Mouse (Mus musculus) hindbrain, embryonic 14.5 days (tissue): ENCODE data around the gene Taar8b. TPM values are rescaled to one million over a fixed set of nuclear protein-coding genes. Genes with fewer than 3 reads are reported as not detected.
"Not testable (repeated sequence)": the region's sequence is repeated elsewhere in the genome, so short reads cannot be mapped to it uniquely, and the experiment has no call there.

Experiments
- ATAC-seq: fragments of 200-750 bp; cut with Nextera tagmentation; 2 replicates; pipeline ENCODE4 v1.8.0; 2017; ENCODE audit warnings: moderate number of reproducible peaks, mild to moderate bottlenecking, moderate TSS enrichment, moderate library complexity; ENCODE audit not compliant: low FRiP score
- DNase-seq: peaks from one replicate; pipeline ENCODE4 v3.0.0-alpha.2; 2015; ENCODE audit warnings: low spot score
- H3K27ac ChIP-seq: fragments of 300-500 bp; sonication (generic); 2 replicates; pipeline ENCODE4 v1.5.1; 2014; ENCODE audit warnings: mild to moderate bottlenecking, moderate library complexity
- H3K27me3 ChIP-seq: fragments of 300-500 bp; sonication (generic); 2 replicates; pipeline ENCODE4 v1.6.1; 2014; ENCODE audit warnings: mild to moderate bottlenecking, low read length, mixed read lengths; ENCODE audit not compliant: control insufficient read depth, insufficient read depth
- H3K36me3 ChIP-seq: fragments of 300-500 bp; sonication (generic); replicated peaks from 2 replicates; pipeline ENCODE4 v1.6.1; 2014; ENCODE audit not compliant: control insufficient read depth, insufficient read depth
- H3K4me1 ChIP-seq: fragments of 300-500 bp; sonication (generic); replicated peaks from 2 replicates; pipeline ENCODE4 v1.6.1; 2014; ENCODE audit warnings: antibody characterized with exemption, low read length, mixed read lengths; ENCODE audit not compliant: control insufficient read depth, insufficient read depth
- H3K4me2 ChIP-seq: fragments of 300-500 bp; sonication (generic); replicated peaks from 2 replicates; pipeline ENCODE4 v1.6.1; 2014; ENCODE audit warnings: mild to moderate bottlenecking, moderate library complexity
- H3K4me3 ChIP-seq: fragments of 300-500 bp; sonication (generic); replicated peaks from 2 replicates; pipeline ENCODE4 v1.5.1; 2014; ENCODE audit warnings: mild to moderate bottlenecking, low read length
- H3K9ac ChIP-seq: fragments of 300-500 bp; sonication (generic); 2 replicates; pipeline ENCODE4 v1.6.1; 2014
- H3K9me3 ChIP-seq: fragments of 300-500 bp; sonication (generic); 2 replicates; pipeline ENCODE4 v1.6.1; 2016; ENCODE audit warnings: low read length; ENCODE audit not compliant: control insufficient read depth
- WGBS: fragments of 180-500 bp; shearing (Covaris S2); extraction: QIAGEN DNeasy Blood & Tissue Kit; methylation state at CpG from one replicate; pipeline ENCODE4 v1.1.7; 2014; 5-methylcytosine and 5-hydroxymethylcytosine counted together
- polyA plus RNA-seq: library from polyadenylated mRNA; unstranded; fragments of >200 nt; fragmentation: Nextera tagmentation; extraction: Ambion mirVana; gene quantifications from 2 replicates; pipeline ENCODE4 v1.2.1, GENCODE M21; 2014

Taar8b gene
- not detected in 2 replicates for polyA plus RNA-seq

- H3K9ac ChIP-seq: no peak within 1 kb of the TSS
- WGBS: 74% methylated on average over 2 of the region's 2 CpGs
- no peaks in the 10 kb centered on the region for H3K27me3 ChIP-seq
- ATAC-seq: no peak
- H3K9me3 ChIP-seq: no peaks in the 10 kb centered on the region
- H3K4me1 ChIP-seq: no peaks in the 10 kb centered on the region
- H3K27ac ChIP-seq: no peak within 1 kb of the TSS
- no peaks in the 10 kb centered on the region for H3K36me3 ChIP-seq
- H3K4me2 ChIP-seq: no peak within 1 kb of the TSS
- DNase-seq: no peak
- no peak within 1 kb of the TSS for H3K4me3 ChIP-seq
Measured at GRCm38 (mm10) chr10:24092194-24092593, at the start of gene Taar8b. Taar8b (minus strand) TSS chr10:24092294.

DNA sequence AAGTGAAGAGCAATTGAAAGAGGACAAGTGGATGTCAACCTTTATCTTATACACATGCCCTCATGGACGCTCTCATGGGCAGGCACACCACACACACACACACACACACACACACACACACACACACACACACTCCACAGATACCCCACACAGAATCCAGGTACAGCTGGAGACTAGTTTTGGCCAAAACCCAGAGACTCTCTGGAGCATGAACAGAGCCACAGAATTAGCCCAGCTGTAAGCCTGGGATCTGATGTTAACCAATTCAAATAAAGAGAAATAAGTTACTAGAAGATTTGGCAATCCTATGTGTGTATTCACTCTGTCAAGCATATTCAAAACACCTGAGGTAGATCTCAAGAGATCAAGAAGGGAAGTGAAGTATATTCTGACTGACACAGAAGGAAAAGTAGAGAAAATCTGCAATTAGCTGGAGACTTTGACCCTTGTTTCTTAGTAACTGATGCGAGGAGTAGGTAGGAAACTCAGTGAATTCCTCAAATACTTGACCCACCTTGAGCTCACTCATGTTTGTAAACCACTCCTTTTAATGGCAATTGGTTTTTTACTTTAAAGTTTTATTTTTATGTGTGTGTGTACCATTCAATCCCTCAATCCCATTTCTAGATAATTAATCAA lies 46.6 kb upstream of the Taar8b start:
- Histone ChIP-seq H3K36me3 (no peaks in the 10 kb centered on the region), H3K4me3 (no peak overlapping the region), H3K4me1 (no peaks in the 10 kb centered on the region), H3K27ac (no peak overlapping the region), H3K9ac (no peak overlapping the region), H3K4me2 (no peak overlapping the region), H3K9me3 (no peaks in the 10 kb centered on the region), H3K27me3 (no peaks in the 10 kb centered on the region)
- no peak for DNase-seq
- no peak for ATAC-seq
- WGBS: 83% methylated on average over 2 of the region's 2 CpGs

DNA sequence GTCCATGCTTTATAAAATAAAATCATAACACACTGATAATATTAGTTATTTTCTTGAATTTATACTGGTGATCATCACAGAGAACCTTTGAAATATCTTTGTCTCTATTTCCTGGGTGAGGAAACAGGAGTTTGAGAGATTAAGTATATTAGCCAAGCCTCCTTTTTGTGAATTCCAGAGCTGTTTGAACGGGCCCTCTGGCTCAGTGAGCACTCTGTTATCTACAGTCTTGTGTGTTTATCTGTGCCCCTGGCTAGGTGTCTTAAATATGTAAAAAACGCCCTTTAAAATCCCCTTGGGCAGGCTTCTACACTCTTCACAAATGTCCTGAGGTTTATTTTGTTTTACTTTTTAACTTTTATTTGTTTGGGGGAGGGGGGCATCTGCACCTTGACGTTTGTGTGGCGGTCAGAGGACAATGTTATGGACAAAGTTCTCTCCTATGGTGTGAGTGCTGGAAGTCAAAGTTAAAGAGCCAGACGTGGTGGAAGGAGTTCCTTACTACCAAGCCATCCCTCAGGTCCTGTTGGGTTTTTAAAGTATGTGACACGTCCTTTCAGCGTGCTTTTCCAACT lies 42.1 kb upstream of the Taar8b start:
- DNase-seq (no peak), ATAC-seq (no peak)
- WGBS: 64% methylated on average over 7 of the region's 7 CpGs
- H3K9ac ChIP-seq: no peak overlapping the region
- H3K9me3 ChIP-seq: no peaks in the 10 kb centered on the region
- H3K4me1 ChIP-seq: no peaks in the 10 kb centered on the region
- H3K4me3 ChIP-seq: no peak overlapping the region
- no peak overlapping the region for H3K4me2 ChIP-seq
- no peaks in the 10 kb centered on the region for H3K27me3 ChIP-seq
- no peaks in the 10 kb centered on the region for H3K36me3 ChIP-seq
- H3K27ac ChIP-seq: no peak overlapping the region

DNA sequence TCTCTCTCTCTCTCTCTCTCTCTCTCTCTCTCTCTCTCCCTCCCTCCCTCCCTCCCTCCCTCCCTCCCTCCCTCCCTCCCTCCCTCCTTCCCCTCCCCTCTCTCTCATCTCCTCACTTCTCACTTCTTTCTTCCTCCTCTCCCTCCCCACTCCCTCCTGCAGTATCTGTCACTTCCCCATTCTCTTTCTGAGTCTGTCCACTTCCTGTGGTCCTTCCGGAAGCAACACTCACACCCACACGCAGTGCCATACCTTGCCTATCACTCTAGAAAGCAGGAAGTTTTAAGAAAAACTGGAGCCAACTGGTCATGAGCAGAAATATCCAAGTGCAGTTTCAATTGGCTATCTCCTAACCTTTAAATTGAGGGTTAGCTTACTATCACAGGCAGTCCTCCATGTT lies 41.0 kb upstream of the Taar8b start:
- no peak for ATAC-seq
- 51% methylated on average over 2 of the region's 2 CpGs for WGBS

GRCm38 (mm10) chr10:24132273-24132672 lies 40.2 kb upstream of the Taar8b start:
- Histone ChIP-seq H3K27ac (no peak overlapping the region), H3K9ac (no peak overlapping the region), H3K27me3 (no peaks in the 10 kb centered on the region), H3K9me3 (no peaks in the 10 kb centered on the region), H3K4me3 (no peak overlapping the region), H3K4me1 (no peaks in the 10 kb centered on the region), H3K4me2 (no peak overlapping the region), H3K36me3 (no peaks in the 10 kb centered on the region)
- ATAC-seq: no peak
- 16% methylated on average over 5 of the region's 5 CpGs for WGBS
- no peak for DNase-seq

More for the DNA sequence above, 41.0 kb upstream of the Taar8b start:
- no peak overlapping the region for H3K9ac ChIP-seq
- H3K27ac ChIP-seq: no peak overlapping the region
- DNase-seq: no peak
- no peaks in the 10 kb centered on the region for H3K4me1 ChIP-seq
- H3K9me3 ChIP-seq: no peaks in the 10 kb centered on the region
- H3K4me3 ChIP-seq: no peak overlapping the region
- no peaks in the 10 kb centered on the region for H3K36me3 ChIP-seq
- no peak overlapping the region for H3K4me2 ChIP-seq
- no peaks in the 10 kb centered on the region for H3K27me3 ChIP-seq

- peak overlapping the region; percentile 29; the same call in 1 of the 2 replicates for H3K4me2 ChIP-seq
- no peaks in the 10 kb centered on the region for H3K9me3 ChIP-seq
- no peak overlapping the region for H3K27ac ChIP-seq
- H3K27me3 ChIP-seq: no peaks in the 10 kb centered on the region
- peak; percentile 91 for DNase-seq
- no peak overlapping the region for H3K9ac ChIP-seq
- no peak overlapping the region for H3K4me3 ChIP-seq
- H3K36me3 ChIP-seq: no peaks in the 10 kb centered on the region
- peak; percentile 86 for ATAC-seq
- H3K4me1 ChIP-seq: no peaks in the 10 kb centered on the region
- WGBS: 31% methylated on average over 9 of the region's 9 CpGs
Measured at GRCm38 (mm10) chr10:24131451-24132262, 39.6 kb upstream of the Taar8b start.

DNA sequence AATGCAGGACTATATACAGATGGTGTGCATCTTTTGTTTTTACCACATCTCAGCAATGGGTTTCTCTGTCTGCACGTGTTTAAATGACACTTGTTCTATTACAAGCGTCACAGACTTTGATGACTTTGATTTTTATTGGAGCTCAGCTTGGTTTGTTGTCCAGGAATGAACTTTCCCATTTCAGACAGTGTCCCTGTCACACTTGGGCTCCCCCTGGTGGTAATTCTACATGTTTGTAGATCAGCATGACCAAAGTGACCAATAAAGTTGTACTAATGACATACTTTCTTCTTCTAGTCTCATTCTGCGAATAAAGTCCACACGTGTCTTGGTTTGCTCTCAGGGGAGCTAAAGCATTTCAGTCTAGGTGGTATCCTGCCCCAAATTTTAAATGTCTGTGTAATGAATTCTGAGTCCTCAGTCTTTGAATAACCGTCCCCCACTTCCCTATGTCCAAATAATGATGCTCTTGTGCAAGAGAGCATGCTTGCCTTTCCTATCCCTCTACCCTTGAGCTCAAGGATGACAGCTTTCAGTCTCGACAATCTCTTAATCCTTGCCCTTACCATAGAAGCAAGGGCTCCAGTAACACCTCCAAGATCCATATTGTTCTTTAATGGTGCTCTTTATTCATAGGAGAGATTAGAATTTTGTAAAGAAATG lies 19.2 kb upstream of the Taar8b start:
- no peak; the same call in 1 of the 2 replicates for ATAC-seq
- peak; percentile 79 for DNase-seq

GRCm38 (mm10) chr10:24109434-24109833 lies 17.3 kb upstream of the Taar8b start, which contains the start of gene Taar9:
Taar9 (minus strand) TSS chr10:24109534.
- H3K36me3 ChIP-seq, DNase-seq, ATAC-seq, H3K4me3 ChIP-seq, H3K9ac ChIP-seq, H3K4me2 ChIP-seq, H3K4me1 ChIP-seq, H3K27me3 ChIP-seq, H3K9me3 ChIP-seq, H3K27ac ChIP-seq: not testable (repeated sequence)
- 87% methylated on average over 8 of the region's 8 CpGs for WGBS

More for the DNA sequence above, 19.2 kb upstream of the Taar8b start:
- Histone ChIP-seq H3K9ac (no peak overlapping the region), H3K9me3 (no peaks in the 10 kb centered on the region), H3K36me3 (no peaks in the 10 kb centered on the region), H3K4me3 (no peak overlapping the region), H3K27me3 (no peaks in the 10 kb centered on the region), H3K4me1 (no peaks in the 10 kb centered on the region), H3K27ac (no peak overlapping the region), H3K4me2 (no peak overlapping the region)
- WGBS: 57% methylated on average over 6 of the region's 6 CpGs

GRCm38 (mm10) chr10:24108236-24108635 lies 16.1 kb upstream of the Taar8b start:
- no peak for ATAC-seq
- 62% methylated on average over 3 of the region's 3 CpGs for WGBS
- Histone ChIP-seq H3K27ac (no peak overlapping the region), H3K9me3 (no peaks in the 10 kb centered on the region), H3K4me3 (no peak overlapping the region), H3K4me1 (no peaks in the 10 kb centered on the region), H3K4me2 (no peak overlapping the region), H3K9ac (no peak overlapping the region), H3K36me3 (no peaks in the 10 kb centered on the region), H3K27me3 (no peaks in the 10 kb centered on the region)
- no peak for DNase-seq
